Mouse (Mus musculus) midbrain, embryonic 10.5 days (tissue): ENCODE results near the gene Tnnt3. TPM values are rescaled to one million over a fixed set of nuclear protein-coding genes. Genes with fewer than 3 reads are reported as not detected.

Source experiments
- DNase-seq: peaks from one replicate; pipeline ENCODE4 v3.0.0-alpha.2; 2017; ENCODE audit warnings: low spot score
- H3K27ac ChIP-seq: fragments of 300-500 bp; sonication (generic); replicated peaks from 2 replicates; pipeline ENCODE4 v1.5.1; 2016; ENCODE audit warnings: mild to moderate bottlenecking
- H3K27me3 ChIP-seq: fragments of 300-500 bp; sonication (generic); 2 replicates; pipeline ENCODE4 v1.6.1; 2016; ENCODE audit warnings: low read depth, mild to moderate bottlenecking; ENCODE audit not compliant: poor library complexity, severe bottlenecking
- H3K36me3 ChIP-seq: fragments of 300-500 bp; sonication (generic); 2 replicates; pipeline ENCODE4 v1.6.1; 2016; ENCODE audit warnings: mild to moderate bottlenecking, moderate library complexity
- H3K4me1 ChIP-seq: fragments of 300-500 bp; sonication (generic); 2 replicates; pipeline ENCODE4 v1.6.1; 2016
- H3K4me3 ChIP-seq: fragments of 300-500 bp; sonication (generic); 2 replicates; pipeline ENCODE4 v1.5.1; 2016; ENCODE audit warnings: mild to moderate bottlenecking, moderate library complexity
- H3K9me3 ChIP-seq: fragments of 300-500 bp; sonication (generic); replicated peaks from 2 replicates; pipeline ENCODE4 v1.6.1; 2016; ENCODE audit warnings: mild to moderate bottlenecking
- WGBS: fragments of 180-500 bp; shearing (Covaris S2); methylation state at CpG from one replicate; pipeline ENCODE4 v1.1.7; 2016; 5-methylcytosine and 5-hydroxymethylcytosine counted together
- polyA plus RNA-seq: library from polyadenylated mRNA; unstranded; fragments of >200 nt; fragmentation: Nextera tagmentation; extraction: Ambion mirVana; gene quantifications from 2 replicates; pipeline ENCODE4 v1.2.1, GENCODE M21; 2016

Gene Tnnt3
- polyA plus RNA-seq, 1 experiment from 2014 or later, result 1.9 TPM

DNA sequence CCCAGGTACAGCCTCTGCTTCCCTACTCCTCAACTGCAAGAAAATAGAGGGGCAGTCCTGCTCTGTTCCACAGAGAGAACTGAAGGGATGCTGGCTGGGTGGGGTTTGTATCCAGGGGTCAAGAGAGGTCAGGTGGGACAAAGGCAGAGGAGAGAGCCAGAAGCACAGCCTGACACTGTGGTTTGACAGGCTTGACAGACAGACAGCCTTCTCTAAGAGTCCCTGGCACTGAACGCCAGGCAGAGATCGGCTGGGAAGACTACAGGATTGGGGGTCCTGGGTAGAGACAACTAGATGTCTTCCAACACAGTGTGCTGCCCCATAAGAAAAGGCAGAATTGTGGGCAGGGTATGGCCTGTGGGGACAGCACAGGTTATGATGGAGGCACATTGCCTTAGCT is 20.1 kb upstream of the Tnnt3 start:
- 51% methylated on average over 2 of the region's 2 CpGs for WGBS
- H3K27ac ChIP-seq, result peak overlapping the region; percentile 43; the same call in 1 of the 2 replicates

DNA sequence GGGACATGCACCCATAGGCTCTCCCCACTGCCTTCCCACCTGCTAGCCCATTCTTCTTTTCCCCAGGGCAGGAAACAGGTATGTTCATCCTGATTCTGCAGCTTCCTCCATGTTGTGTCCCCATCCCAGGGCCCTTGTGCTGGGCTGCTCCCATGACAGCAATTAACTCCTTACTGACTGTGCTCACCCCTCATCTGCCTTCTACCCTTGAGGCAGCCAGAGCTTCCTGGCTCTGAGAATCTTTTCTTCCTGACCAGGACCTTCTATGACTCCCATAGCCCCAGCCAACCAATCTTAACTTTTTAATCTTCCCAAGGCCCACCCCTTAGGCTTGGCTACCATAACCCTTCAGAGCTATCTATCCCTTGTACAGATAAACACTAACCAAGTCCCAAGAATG is 19.3 kb upstream of the Tnnt3 start:
- DNase-seq, result no peak
- no peak overlapping the region for H3K27ac ChIP-seq
- H3K4me1 ChIP-seq, result peaks cover 61% of the 10 kb centered on the region
- H3K9me3 ChIP-seq, result no peaks in the 10 kb centered on the region
- H3K36me3 ChIP-seq, result no peaks in the 10 kb centered on the region
- H3K4me3 ChIP-seq, result no peak overlapping the region
- H3K27me3 ChIP-seq, result peaks cover 13% of the 10 kb centered on the region

More for the DNA sequence above, 20.1 kb upstream of the Tnnt3 start:
- H3K4me1 ChIP-seq, result peaks cover 59% of the 10 kb centered on the region
- H3K36me3 ChIP-seq, result no peaks in the 10 kb centered on the region
- peaks cover 8% of the 10 kb centered on the region for H3K27me3 ChIP-seq
- H3K4me3 ChIP-seq, result no peak overlapping the region
- DNase-seq, result peak; percentile 15
- no peaks in the 10 kb centered on the region for H3K9me3 ChIP-seq

DNA sequence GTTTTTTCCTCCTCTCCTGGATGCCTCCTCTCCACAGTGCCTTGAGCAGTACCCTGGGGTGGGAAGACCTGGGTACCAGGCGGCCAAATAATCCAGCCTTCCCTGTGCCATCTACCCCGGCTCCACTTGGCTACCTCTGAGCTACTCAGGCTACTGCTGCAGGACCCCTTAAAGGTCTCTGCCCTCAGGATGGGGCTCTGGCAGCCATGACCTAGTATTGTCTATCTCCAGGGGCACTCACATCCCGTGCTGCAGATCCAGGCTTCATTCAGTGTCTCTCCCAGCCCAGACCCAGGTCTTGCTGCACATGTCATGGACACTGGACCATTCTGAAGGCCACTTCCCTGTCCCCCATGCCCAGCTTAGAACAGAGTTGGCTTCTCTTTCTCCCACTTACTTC is 18.8 kb upstream of the Tnnt3 start:
- Histone ChIP-seq H3K27ac (0 out of 2 replicates have a peak overlapping the region, but pooled peaks have one; percentile 1), H3K27me3 (peaks cover 15% of the 10 kb centered on the region), H3K36me3 (no peaks in the 10 kb centered on the region), H3K4me1 (peaks cover 63% of the 10 kb centered on the region), H3K4me3 (no peak overlapping the region), H3K9me3 (no peaks in the 10 kb centered on the region)
- DNase-seq, result no peak
- 92% methylated on average over 3 of the region's 3 CpGs for WGBS

DNA sequence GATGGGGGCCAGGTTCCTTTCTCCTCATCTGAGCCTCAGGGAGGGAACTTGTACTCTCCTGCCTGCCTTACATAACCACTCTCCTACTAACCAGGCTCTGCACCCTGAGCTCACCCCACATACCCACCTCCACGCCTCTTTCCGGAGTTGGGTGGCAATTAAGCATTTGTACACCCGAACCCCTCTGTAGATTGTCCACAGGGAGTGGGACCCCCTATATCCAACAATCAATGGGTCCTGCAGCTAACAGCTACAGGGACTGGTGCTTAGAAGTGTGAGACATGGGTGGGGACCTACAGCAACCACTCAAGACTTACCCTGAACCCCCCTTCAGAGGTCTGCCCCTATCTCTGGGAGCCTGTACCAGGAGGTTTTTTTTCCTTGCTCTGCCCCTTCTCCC is 18.0 kb upstream of the Tnnt3 start:
- peaks cover 15% of the 10 kb centered on the region for H3K27me3 ChIP-seq
- over 99% methylated on average over 3 of the region's 3 CpGs for WGBS
- peaks cover 60% of the 10 kb centered on the region for H3K4me1 ChIP-seq
- no peaks in the 10 kb centered on the region for H3K36me3 ChIP-seq
- H3K4me3 ChIP-seq, result no peak overlapping the region
- no peak for DNase-seq
- peak overlapping the region; percentile 97 for H3K27ac ChIP-seq
- H3K9me3 ChIP-seq, result no peaks in the 10 kb centered on the region

DNA sequence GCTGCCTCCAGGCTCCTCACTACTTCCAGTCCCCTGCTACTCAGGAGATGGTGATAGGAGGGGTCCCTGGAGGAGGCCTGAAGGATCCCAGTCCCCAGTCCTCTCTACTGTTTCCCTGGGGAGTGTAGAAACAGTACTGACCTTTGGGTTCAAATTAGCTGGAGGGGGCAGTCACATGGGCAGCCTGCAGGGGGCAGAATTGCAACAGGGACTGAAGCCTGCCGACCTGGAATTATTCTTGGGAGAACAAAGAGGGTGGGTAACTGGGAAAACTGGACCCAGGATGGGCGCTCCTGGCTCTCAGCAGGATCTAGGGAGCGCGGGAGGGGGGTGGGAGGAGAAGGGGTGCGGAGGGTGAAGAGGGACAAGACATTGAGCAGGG is 17.5 kb upstream of the Tnnt3 start:
- peaks cover 15% of the 10 kb centered on the region for H3K27me3 ChIP-seq
- H3K36me3 ChIP-seq, result no peaks in the 10 kb centered on the region
- peak overlapping the region; percentile 52 for H3K4me3 ChIP-seq
- 15% methylated on average over 5 of the region's 5 CpGs for WGBS
- no peaks in the 10 kb centered on the region for H3K9me3 ChIP-seq
- DNase-seq, result peak; percentile 81
- H3K27ac ChIP-seq, result peak overlapping the region; percentile 97
- peaks cover 55% of the 10 kb centered on the region for H3K4me1 ChIP-seq

DNA sequence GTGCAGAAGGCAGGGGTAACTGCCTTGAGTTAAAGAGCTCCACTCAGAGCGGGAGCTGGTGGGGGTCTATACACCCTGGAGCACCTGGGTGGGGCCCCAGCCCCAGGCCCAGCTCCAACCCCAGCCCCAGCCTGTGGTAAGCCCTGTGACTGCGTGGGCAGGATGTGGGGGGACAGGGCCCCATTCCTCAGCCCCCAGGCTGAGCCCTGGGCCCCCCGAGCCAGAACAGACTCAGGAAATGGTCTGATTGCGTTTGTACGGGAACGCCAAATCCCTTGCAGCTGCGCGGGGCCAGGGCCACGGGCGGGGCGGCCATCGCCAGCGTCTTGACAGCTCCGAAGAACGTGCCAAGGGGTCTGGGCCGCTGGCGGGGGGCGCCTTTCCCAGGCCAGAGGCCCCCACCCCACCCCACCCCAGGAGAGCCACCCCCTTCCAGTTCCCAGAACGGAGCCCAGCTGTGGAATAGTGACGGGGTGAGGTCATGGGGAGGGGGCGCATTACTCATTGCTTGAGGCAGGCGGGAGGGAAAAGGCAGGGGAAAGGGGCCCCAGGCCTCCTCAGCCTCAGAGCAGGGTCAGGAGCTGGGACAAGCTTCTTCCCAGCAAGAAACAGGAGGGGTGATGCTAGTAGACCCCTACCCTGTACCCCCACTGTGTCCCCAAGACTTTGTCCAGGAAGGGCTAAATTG is 16.9 kb upstream of the Tnnt3 start:
- DNase-seq, result peak; percentile 67
- peaks cover 15% of the 10 kb centered on the region for H3K27me3 ChIP-seq
- H3K9me3 ChIP-seq, result no peaks in the 10 kb centered on the region
- H3K27ac ChIP-seq, result peak overlapping the region; percentile 97
- WGBS, result 3% methylated on average over 21 of the region's 22 CpGs
- H3K36me3 ChIP-seq, result no peaks in the 10 kb centered on the region
- H3K4me1 ChIP-seq, result peaks cover 56% of the 10 kb centered on the region
- peak overlapping the region; percentile 52 for H3K4me3 ChIP-seq

DNA sequence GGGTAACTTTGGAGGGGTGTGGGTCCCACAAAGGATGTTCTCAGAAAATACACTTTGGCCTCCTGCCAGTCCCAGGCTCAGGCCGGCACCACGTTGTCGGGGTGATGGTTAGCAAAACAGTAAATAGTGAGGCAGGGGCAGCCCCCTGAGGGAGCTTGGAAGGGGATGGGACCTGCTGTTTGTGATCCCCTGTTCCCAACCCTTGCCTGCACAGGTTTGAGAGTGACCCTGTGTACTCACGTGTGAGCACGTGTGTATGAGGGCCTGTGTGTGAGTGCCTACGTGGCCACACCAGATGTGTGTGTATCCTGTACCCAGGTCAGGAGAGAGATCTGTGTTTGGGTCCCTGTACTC is 16.4 kb upstream of the Tnnt3 start:
- H3K4me3 ChIP-seq, result peak overlapping the region; percentile 52
- 26% methylated on average over 6 of the region's 6 CpGs for whole genome bisulfite sequencing
- peak overlapping the region; percentile 97 for H3K27ac ChIP-seq
- DNase-seq, result peak; percentile 49
- peaks cover 57% of the 10 kb centered on the region for H3K4me1 ChIP-seq
- no peaks in the 10 kb centered on the region for H3K36me3 ChIP-seq
- no peaks in the 10 kb centered on the region for H3K9me3 ChIP-seq
- H3K27me3 ChIP-seq, result peaks cover 15% of the 10 kb centered on the region

DNA sequence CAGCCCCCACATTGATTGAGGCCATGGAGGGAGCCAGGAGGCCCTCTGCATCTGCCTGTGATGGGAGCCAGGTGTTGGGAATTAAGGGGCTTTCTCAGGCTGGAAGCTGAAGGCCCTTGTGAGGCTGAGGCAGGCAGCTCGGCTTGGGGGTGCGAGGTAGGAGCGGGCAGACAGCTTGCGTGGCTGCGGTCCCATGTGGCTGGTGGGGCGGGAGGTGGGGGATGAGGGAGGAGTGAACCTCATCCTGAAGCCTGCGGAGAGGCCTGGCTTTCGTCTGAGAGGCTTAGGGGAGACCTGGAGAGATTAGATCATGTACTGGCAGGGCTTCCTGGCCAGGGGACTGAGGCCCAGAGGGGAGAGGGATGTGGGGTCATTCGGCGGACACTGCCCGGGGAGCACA is 15.5 kb upstream of the Tnnt3 start:
- Histone ChIP-seq H3K27me3 (peaks cover 15% of the 10 kb centered on the region), H3K4me3 (no peak overlapping the region), H3K27ac (peak overlapping the region; percentile 97), H3K9me3 (no peaks in the 10 kb centered on the region), H3K36me3 (no peaks in the 10 kb centered on the region), H3K4me1 (peaks cover 63% of the 10 kb centered on the region)
- WGBS, result 59% methylated on average over 11 of the region's 11 CpGs
- no peak for DNase-seq

DNA sequence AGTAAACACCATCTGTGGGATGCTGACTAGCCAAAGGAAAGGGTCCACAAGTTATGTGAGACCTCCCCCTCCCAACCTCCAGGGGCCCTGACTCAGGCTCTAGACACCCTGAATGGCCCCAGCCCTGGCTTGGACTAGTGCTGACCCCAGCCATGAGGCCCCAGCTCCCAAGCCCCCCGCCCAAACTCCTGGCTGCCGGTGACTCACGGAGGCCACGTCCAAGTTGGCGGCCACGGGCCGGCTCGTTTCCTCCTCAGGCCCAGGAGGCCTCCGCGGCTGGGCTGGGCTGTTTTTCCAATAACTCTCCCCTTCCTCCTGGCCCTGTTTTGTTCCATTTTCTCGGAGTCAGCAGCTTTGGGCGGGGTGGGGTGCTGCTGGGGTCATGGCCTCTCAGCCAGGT is 13.9 kb upstream of the Tnnt3 start:
- Histone ChIP-seq H3K4me1 (peaks cover 54% of the 10 kb centered on the region), H3K27ac (peak overlapping the region; percentile 97; the same call in 1 of the 2 replicates), H3K4me3 (no peak overlapping the region), H3K36me3 (0 out of 2 replicates have a peak, but pooled peaks cover 6% of the 10 kb centered on the region), H3K27me3 (peaks cover 15% of the 10 kb centered on the region), H3K9me3 (no peaks in the 10 kb centered on the region)
- DNase-seq, result no peak
- 89% methylated on average over 12 of the region's 12 CpGs for WGBS

DNA sequence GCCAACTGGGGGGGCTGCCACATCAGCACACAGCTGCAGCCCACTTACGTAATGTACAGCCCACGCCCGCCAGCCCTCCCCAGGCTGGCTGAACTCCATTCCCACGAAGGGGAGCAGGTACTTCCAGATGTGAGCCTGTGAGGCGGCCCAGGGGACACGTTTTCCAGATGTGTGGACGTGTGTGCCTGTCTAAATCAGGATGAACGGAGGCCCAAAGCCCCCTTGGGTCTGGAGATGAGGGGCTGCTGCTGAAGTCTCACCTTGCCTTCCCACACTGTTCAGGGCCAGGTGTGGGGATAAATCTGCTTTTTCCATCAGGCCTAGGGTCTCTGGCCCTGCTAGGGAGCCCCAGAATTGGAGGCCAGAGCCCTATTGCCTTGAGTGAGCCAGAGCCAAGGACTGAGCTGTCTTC is 11.9 kb upstream of the Tnnt3 start:
- DNase-seq, result no peak
- peak overlapping the region; percentile 82 for H3K27ac ChIP-seq
- H3K36me3 ChIP-seq, result 0 out of 2 replicates have a peak, but pooled peaks cover 9% of the 10 kb centered on the region
- 78% methylated on average over 8 of the region's 8 CpGs for WGBS
- H3K27me3 ChIP-seq, result peaks cover 15% of the 10 kb centered on the region
- H3K9me3 ChIP-seq, result no peaks in the 10 kb centered on the region
- H3K4me1 ChIP-seq, result peaks cover 44% of the 10 kb centered on the region
- no peak overlapping the region for H3K4me3 ChIP-seq

DNA sequence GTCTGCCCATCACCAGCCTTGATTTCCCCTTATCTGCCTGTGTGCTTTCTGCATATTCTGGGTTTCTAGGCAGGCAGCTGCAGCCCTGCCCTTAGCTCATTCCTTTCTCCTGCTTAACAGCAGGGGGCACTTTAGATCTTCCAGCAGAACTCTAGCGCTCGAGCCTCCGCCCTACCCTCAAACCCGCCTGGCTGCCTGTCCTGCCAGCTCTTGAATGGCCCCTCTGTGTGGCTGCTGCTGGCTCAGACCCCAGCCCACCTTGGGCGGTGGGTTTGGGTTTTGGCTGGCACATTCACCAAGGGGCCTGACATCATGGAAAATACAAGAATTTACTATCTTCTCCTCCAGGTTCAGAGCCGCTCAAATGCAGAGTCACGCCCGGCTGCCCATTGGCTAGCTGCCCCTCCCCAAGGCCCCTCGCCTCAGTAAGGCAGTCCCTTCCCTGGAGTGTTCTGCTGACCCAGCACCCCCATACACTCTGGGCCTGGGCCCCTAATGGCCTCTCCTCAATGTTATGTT is 11.2 kb upstream of the Tnnt3 start:
- peak overlapping the region; percentile 22; the same call in 1 of the 2 replicates for H3K4me3 ChIP-seq

DNA sequence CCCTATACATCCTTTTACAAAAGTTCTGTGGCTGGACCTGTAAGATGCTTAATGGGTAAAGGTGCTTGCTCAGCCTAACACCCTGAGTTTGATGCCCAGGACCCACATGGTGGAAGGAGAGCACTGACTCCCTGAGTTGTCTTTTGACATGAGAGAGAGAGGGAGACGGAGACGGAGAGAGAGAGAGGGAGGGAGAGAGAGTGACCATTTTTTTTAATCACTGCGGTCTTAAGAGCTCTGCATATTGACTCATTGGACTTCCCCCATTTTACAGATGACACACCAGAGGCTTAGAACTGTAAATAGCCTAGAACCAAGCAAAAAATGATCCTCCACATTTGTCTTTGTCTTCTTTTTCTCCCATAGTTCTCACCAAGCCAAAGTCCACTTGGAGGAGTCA is 10.6 kb upstream of the Tnnt3 start:
- DNase-seq, result no peak
- WGBS, result 71% methylated on average over 3 of the region's 3 CpGs
- H3K27ac ChIP-seq, result peak overlapping the region; percentile 82

More for the DNA sequence above, 11.2 kb upstream of the Tnnt3 start:
- WGBS, result 21% methylated on average over 9 of the region's 9 CpGs
- H3K9me3 ChIP-seq, result no peaks in the 10 kb centered on the region
- H3K27ac ChIP-seq, result peak overlapping the region; percentile 82
- H3K36me3 ChIP-seq, result 0 out of 2 replicates have a peak, but pooled peaks cover 9% of the 10 kb centered on the region
- H3K27me3 ChIP-seq, result peaks cover 15% of the 10 kb centered on the region
- DNase-seq, result peak; percentile 76
- H3K4me1 ChIP-seq, result peaks cover 37% of the 10 kb centered on the region

DNA sequence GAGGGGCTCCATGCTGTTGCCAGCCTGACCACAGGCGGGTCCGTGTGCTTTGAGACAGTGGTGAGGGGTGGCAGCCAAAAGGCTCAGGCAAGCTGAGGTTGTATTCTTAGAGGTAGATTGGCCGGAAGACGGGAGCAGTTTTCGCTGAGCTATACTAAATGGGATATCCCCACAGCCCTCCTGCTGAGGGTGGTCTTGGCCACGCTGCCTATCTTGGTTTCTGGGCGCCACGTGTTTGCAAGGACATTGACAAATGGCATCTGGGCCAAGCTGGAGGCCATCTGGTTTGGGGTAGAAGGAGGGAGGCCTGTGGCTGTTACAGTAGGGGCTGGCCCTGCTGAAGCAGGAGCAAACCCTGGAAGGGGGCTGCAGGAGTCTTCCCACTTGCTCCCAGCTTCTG is 5.1 kb upstream of the Tnnt3 start:
- Histone ChIP-seq H3K4me3 (no peak overlapping the region), H3K4me1 (0 out of 2 replicates have a peak, but pooled peaks cover 3% of the 10 kb centered on the region), H3K9me3 (no peaks in the 10 kb centered on the region), H3K36me3 (0 out of 2 replicates have a peak, but pooled peaks cover 9% of the 10 kb centered on the region), H3K27ac (no peak overlapping the region), H3K27me3 (no peaks in the 10 kb centered on the region)
- WGBS, result 94% methylated on average over 8 of the region's 8 CpGs
- no peak for DNase-seq

More for the DNA sequence above, 10.6 kb upstream of the Tnnt3 start:
- Histone ChIP-seq H3K4me1 (peaks cover 31% of the 10 kb centered on the region), H3K27me3 (peaks cover 11% of the 10 kb centered on the region), H3K4me3 (no peak overlapping the region), H3K9me3 (no peaks in the 10 kb centered on the region), H3K36me3 (0 out of 2 replicates have a peak, but pooled peaks cover 9% of the 10 kb centered on the region)
